Mouse (Mus musculus) urinary bladder, postnatal 25 days (tissue): ENCODE data around the gene Sh2b3.

Experiments
- DNase-seq: peaks from one replicate; pipeline ENCODE4 v3.0.0; 2022; ENCODE audit warnings: low spot score

Sh2b3 gene

GRCm38 (mm10) chr5:121783862-121784500 is 53.5 kb downstream of the Sh2b3 start:
- DNase-seq: no peak

- DNase-seq: no peak
Observed at GRCm38 (mm10) chr5:121782467-121782866, 55.0 kb downstream of the Sh2b3 start.

GRCm38 (mm10) chr5:121780180-121780579 is 57.3 kb downstream of the Sh2b3 start:
- no peak for DNase-seq

GRCm38 (mm10) chr5:121778485-121779119 is 58.8 kb downstream of the Sh2b3 start:
- no peak for DNase-seq

- DNase-seq: no peak
Observed at GRCm38 (mm10) chr5:121771611-121772010, 65.8 kb downstream of the Sh2b3 start.

GRCm38 (mm10) chr5:121769827-121770226 is 67.6 kb downstream of the Sh2b3 start:
- no peak for DNase-seq

- no peak for DNase-seq
Observed at GRCm38 (mm10) chr5:121767564-121767963, 69.9 kb downstream of the Sh2b3 start.

GRCm38 (mm10) chr5:121766038-121766773 is 71.2 kb downstream of the Sh2b3 start:
- no peak for DNase-seq
